Mouse (Mus musculus) cortical plate, adult 2 months (tissue): ENCODE measurements around the gene Rheb.

ENCODE experiments used
- CTCF ChIP-seq: fragments of 200-500 bp; IDR thresholded peaks from 2 replicates; pipeline ENCODE4 v1.5.1; 2011; ENCODE audit warnings: mild to moderate bottlenecking, control low read depth, low read length; ENCODE audit not compliant: insufficient read depth; ENCODE audit errors: extremely low read depth
- POLR2A ChIP-seq: fragments of 200-500 bp; IDR thresholded peaks from 2 replicates; pipeline ENCODE4 v1.6.1; 2011; ENCODE audit warnings: mild to moderate bottlenecking, low read length, control low read depth; ENCODE audit not compliant: insufficient read depth; ENCODE audit errors: extremely low read depth

- TF ChIP-seq CTCF, result no peak
- TF ChIP-seq POLR2A, result no peak
Observed at GRCm38 (mm10) chr5:24781048-24781447, 61.4 kb downstream of the Rheb start.
